Mouse (Mus musculus) spleen, postnatal 10 days (tissue): ENCODE measurements around the gene Rnf113a2.

Experiments
- DNase-seq, 2 experiments: peaks; one replicate each; pipeline ENCODE4 v3.0.0; 2021 to 2022; ENCODE audit warnings: low spot score in 2 of 2

Gene Rnf113a2

GRCm38 (mm10) chr12:84407874-84408818 lies 8.8 kb upstream of the Rnf113a2 start:
- DNase-seq: peak; percentile 49 to 77

DNA sequence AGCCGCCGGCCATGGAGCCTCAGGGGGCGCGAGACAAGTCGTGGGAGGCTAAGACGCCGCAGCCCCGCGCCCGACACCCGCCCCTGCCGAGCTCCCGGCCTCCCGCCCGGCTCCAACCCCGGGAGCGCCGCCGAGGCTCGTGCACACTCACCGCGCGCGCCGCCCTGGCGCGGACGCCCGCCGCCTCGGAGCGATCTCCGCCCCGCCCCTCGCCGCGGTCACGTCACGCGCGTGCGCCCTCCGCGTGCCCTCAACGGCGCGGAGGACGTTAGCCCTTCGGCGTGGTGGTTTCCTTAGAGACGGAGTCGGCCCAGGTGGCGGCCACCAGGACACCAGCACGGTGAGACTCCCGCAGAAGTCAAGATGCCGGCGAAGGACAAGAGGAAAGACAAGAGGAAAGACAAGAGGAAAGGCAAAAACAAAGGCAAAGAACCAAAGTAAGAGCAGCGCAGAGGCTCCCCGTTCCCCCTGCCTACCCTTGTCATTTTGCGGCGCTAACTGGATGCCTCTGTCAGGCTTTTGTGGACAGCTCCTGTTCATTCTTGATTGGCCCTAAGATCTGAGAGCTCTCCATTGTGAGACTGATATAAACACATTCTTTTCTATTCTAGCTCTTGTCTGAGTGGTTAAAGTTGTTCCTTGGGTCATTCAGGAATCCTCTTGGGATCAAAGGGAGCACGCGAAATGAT lies 8.0 kb upstream of the Rnf113a2 start, which contains the start of the genes Entpd5 and Bbof1:
Gene Entpd5, minus strand, starts transcription at position 211 of the 689 bp plus-strand sequence.
Gene Bbof1, plus strand, starts transcription at position 253 of the 689 bp plus-strand sequence.
- peak; percentile 89 to 94 for DNase-seq

DNA sequence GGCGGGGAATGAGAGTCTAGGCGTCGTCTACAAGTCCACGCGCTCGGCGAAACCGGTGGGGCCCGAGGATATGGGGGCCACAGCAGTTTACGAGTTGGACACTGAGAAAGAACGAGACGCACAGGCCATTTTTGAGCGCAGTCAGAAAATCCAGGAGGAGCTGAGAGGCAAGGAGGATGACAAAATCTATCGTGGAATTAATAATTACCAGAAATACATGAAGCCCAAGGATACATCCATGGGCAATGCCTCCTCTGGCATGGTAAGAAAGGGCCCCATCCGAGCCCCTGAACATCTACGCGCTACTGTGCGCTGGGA lies 568 bp downstream of the Rnf113a2 start:
- no peak for DNase-seq

- no peak for DNase-seq
Observed at GRCm38 (mm10) chr12:84423990-84424389, 7.0 kb downstream of the Rnf113a2 start.

- no peak for DNase-seq
Observed at GRCm38 (mm10) chr12:84429825-84430224, 12.8 kb downstream of the Rnf113a2 start.

GRCm38 (mm10) chr12:84438697-84439096 lies 21.7 kb downstream of the Rnf113a2 start:
- DNase-seq: no peak

GRCm38 (mm10) chr12:84442526-84442925 lies 25.5 kb downstream of the Rnf113a2 start:
- no peak for DNase-seq

- DNase-seq: no peak
Observed at GRCm38 (mm10) chr12:84447386-84447785, 30.4 kb downstream of the Rnf113a2 start.

DNA sequence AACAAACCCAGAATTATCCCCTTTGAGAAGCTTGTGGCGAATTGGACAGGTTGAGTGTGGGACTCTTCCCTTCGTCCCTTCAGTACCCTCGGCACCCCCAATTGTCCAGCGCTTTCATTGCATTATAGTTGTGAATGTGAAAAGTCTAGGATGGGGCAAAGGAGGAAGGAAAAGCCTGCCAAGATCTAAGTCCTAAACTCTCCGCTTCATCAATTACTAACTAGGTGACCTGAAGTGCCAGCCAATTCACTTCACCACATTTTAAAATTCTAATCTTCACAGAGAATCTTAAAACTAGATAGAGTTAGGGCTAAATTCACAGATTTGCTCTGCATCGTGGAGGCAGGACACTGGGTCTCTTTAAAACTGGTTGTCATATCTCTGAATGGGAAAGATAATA lies 31.2 kb downstream of the Rnf113a2 start:
- no peak for DNase-seq

DNA sequence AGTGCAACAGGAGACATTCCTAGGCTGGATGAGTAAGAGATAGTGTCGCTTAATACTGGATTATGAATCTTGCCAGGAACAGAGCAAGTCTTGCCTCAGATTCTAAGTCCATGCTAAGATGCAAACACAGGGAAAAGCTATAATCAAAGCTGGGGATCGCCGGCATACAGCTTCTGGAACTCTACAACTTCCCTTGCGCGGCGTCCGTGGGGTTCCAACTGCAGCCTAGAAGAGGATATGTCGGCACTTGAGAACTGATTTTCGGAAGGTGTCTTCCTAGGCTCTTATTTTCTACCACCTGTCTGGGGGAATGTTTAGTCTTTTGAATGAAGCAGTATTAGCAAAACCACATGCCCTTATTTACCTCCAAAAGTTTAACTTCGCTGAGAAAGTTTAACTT lies 32.9 kb downstream of the Rnf113a2 start:
- peak in 1 of 2 experiments; percentile 6 for DNase-seq

- no peak for DNase-seq
Observed at GRCm38 (mm10) chr12:84450351-84450717, 33.3 kb downstream of the Rnf113a2 start.

GRCm38 (mm10) chr12:84450718-84451646 lies 34.0 kb downstream of the Rnf113a2 start, which contains the start of the genes Aldh6a1 and Lin52:
TSS of gene Aldh6a1 (minus strand) at chr12:84451004.
TSS of gene Lin52 (plus strand) at chr12:84451422.
- peak; percentile 92 to 97 for DNase-seq

GRCm38 (mm10) chr12:84451801-84452200 lies 34.8 kb downstream of the Rnf113a2 start:
- DNase-seq: peak in 1 of 2 experiments; percentile 38

- no peak for DNase-seq
Observed at GRCm38 (mm10) chr12:84456911-84457310, 39.9 kb downstream of the Rnf113a2 start.

- no peak for DNase-seq
Observed at GRCm38 (mm10) chr12:84459845-84460244, 42.8 kb downstream of the Rnf113a2 start.

DNA sequence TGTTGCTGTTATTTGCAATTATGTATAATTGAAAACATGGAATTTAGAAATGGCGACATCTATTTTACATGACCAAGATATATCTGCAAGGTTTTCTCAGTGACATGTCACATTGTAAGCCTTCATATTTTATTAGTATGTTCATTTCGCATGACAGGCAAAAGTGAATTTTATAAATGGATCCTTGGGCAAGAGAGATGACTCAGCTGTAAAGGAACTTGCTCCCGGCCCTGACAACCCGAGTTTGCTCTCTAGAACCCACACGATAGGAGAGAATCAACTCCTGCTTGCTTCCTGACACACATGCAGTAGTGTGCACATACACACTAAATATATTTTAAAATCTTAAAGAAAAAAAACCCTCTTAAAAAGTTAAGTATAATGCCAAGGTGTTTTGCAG lies 44.4 kb downstream of the Rnf113a2 start:
- no peak for DNase-seq

DNA sequence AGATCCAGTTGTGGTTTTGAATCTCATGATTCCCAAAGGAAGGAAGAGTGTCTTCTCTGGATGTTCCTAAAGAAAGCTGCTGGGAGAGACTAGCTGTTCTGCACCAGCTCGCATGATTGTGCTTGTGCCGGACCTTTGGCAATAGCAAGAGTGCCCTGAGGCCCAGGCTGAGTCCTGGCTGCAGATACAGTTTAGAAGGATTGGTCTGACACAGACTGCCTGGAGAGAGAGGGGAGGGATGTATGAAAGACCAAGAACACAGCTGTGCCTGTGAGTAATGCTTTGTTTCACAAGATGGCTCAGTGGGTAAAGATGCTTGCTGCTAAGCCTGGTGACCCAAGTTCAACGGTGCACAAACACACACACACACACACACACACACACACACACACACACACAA lies 45.9 kb downstream of the Rnf113a2 start:
- no peak for DNase-seq
